Mouse (Mus musculus): ENCODE data around the gene Amotl2.
A peak's percentile ranks its signal among the peaks of the same experiment; 100 is the strongest.

Amotl2 gene

GRCm38 (mm10) chr9:102777631-102778591 lies 61.4 kb downstream of the Amotl2 start:
- no peak for DNase-seq (ENCODE audit: low spot score in 2 of 2)

GRCm38 (mm10) chr9:102779493-102779892 lies 63.0 kb downstream of the Amotl2 start:
- peak; percentile 54 to 58 for DNase-seq (ENCODE audit: low spot score in 2 of 2)

Measured in spleen, postnatal 36 days (tissue).